Mouse (Mus musculus) mammary gland, adult 2 months (tissue): Measurements from ENCODE around the gene Tgfa. TPM values are rescaled to one million over a fixed set of nuclear protein-coding genes. Genes with fewer than 3 reads are reported as not detected.

Source experiments
- polyA plus RNA-seq: library from polyadenylated mRNA; depleted of rRNA; stranded (reverse); fragments of >200 nt; gene quantifications from 2 replicates; pipeline ENCODE4 v1.2.3, GENCODE M21; 2012; ENCODE audit warnings: low replicate concordance; rRNA removed

The Tgfa gene
- polyA plus RNA-seq: 3.1 and 3.5 TPM in 2 replicates

DNA sequence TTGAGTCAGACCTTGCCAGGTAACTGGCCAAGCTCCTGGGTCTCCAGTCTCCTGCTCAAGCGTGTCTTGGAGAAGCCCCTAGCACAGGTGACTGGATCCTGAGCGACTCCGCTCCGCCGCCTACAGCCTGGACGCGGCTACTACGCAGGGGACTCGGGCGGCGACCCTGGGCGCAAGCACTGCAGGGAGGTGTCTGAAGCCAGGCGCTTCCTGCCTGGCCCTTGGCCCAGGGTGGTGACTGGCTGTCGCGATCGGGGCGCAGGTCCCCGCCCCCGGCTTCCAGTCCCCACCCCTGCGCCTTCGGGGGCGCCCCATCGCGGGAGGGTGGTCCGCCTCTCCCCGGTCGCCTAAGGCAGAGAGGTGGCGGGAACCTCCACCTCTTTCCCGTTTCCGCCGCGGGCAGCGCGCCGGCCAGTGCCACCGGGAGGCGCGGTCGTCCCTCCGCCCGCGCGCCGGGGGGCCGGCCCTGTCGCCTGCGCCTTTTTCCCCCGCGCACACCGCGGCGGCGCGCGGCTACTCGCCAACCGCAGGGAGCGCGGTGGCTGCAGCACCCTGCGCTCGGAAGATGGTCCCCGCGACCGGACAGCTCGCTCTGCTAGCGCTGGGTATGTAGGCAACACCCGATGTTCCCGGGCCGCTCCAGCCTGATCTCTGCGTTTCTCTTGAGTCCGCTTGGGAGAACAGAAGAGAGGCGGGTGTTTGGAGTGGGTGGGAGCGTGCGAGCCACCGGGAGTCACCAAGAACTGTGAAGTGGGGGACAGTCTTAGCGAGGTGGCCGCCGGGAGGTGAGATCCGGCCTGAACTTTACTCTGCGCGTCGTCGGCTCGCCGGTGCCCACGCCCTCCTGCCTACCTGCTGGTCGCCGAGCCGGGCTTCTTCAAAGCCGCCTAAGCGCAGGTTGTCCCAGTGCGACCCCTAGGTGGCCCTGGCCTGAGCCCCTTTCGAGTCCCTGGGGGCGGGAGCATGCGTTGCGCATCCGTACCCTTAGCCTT is at the start of gene Tgfa:
Tgfa (plus strand) TSS at position 283 of the 992 bp plus-strand sequence.

Other genes starting within 250 kb of the Tgfa start
- gene Dusp11, start 233.6 kb upstream of the Tgfa start, polyA plus RNA-seq: 40.1 and 57.4 TPM in 2 replicates
- not detected in 2 replicates for gene Figla, start 179.1 kb upstream of the Tgfa start, polyA plus RNA-seq
- gene Add2, start 166.5 kb upstream of the Tgfa start, polyA plus RNA-seq: 0.18 and 0.29 TPM in 2 replicates
- gene Fam136a, start 170.4 kb downstream of the Tgfa start, polyA plus RNA-seq: 15.2 and 15.4 TPM in 2 replicates
- 22.2 and 38.4 TPM in 2 replicates for gene Snrpg, start 176.1 kb downstream of the Tgfa start, polyA plus RNA-seq
- 28.2 and 50.8 TPM in 2 replicates for gene Pcyox1, start 201.9 kb downstream of the Tgfa start, polyA plus RNA-seq
- 15.3 and 25.5 TPM in 2 replicates for gene Tia1, start 209.0 kb downstream of the Tgfa start, polyA plus RNA-seq
- 5.0 and 9.9 TPM in 2 replicates for gene Gm44790, start 231.4 kb downstream of the Tgfa start, polyA plus RNA-seq
- 10.5 and 17.2 TPM in 2 replicates for gene C87436, start 243.2 kb downstream of the Tgfa start, polyA plus RNA-seq